Mouse (Mus musculus): Measurements from ENCODE around the gene Slc44a4. TPM values are rescaled to one million over a fixed set of nuclear protein-coding genes. Genes with fewer than 3 reads are reported as not detected.
"Not testable (repeated sequence)": the region's sequence is repeated elsewhere in the genome, so short reads cannot be mapped to it uniquely, and the experiment has no call there.

Gene Slc44a4
- total and polyA plus RNA-seq, 2 experiments from 2014 or later: 0.11 to 0.49 TPM

- Histone ChIP-seq H3K9me3 (ENCODE audit: low read length) (no peaks in the 10 kb centered on the region), H3K9ac (replicated peaks; ENCODE audit: low read length, poor library complexity, severe bottlenecking) (no peak overlapping the region), H3K4me1 (ENCODE audit: insufficient read depth, low read length) (no peaks in the 10 kb centered on the region), H3K27ac (ENCODE audit: low read depth, low read length) (no peak overlapping the region), H3K4me3 (ENCODE audit: low read depth, low read length) (peak overlapping the region; percentile 36), H3K4me2 (ENCODE audit: low read depth, low read length, poor library complexity, severe bottlenecking) (peak overlapping the region; percentile 48), H3K27me3 (ENCODE audit: insufficient read depth, low read length) (peaks cover 3% of the 10 kb centered on the region; the same call in 1 of the 2 replicates), H3K36me3 (ENCODE audit: insufficient read depth, low read length) (no peaks in the 10 kb centered on the region)
- ATAC-seq (ENCODE audit: low FRiP score) (no peak), DNase-seq (ENCODE audit: low spot score) (no peak)
- no peak for TF ChIP-seq CTCF (IDR thresholded peaks at IDR 0.05)
- 14% methylated on average over 12 of the region's 12 CpGs for WGBS
These were observed 45.7 kb downstream of the Slc44a4 start for GRCm38 (mm10) chr17:34959881-34960515.

GRCm38 (mm10) chr17:34960702-34961493 lies 46.6 kb downstream of the Slc44a4 start:
- H3K27ac ChIP-seq (ENCODE audit: low read depth, low read length): no peak overlapping the region
- no peaks in the 10 kb centered on the region for H3K27me3 ChIP-seq (ENCODE audit: insufficient read depth, low read length)

GRCm38 (mm10) chr17:34962125-34962524 lies 47.9 kb downstream of the Slc44a4 start:
- H3K27me3 ChIP-seq (ENCODE audit: insufficient read depth, low read length): no peaks in the 10 kb centered on the region
- no peak overlapping the region for H3K27ac ChIP-seq (ENCODE audit: low read depth, low read length)
- no peak overlapping the region for H3K9ac ChIP-seq (replicated peaks; ENCODE audit: low read length, poor library complexity, severe bottlenecking)
- WGBS: 40% methylated on average over 3 of the region's 3 CpGs
- H3K4me1 ChIP-seq (ENCODE audit: insufficient read depth, low read length): no peaks in the 10 kb centered on the region
- no peak overlapping the region for H3K4me3 ChIP-seq (ENCODE audit: low read depth, low read length)
- ATAC-seq (ENCODE audit: low FRiP score) (no peak), DNase-seq (ENCODE audit: low spot score) (no peak)
- no peaks in the 10 kb centered on the region for H3K9me3 ChIP-seq (ENCODE audit: low read length)
- H3K4me2 ChIP-seq (ENCODE audit: low read depth, low read length, poor library complexity, severe bottlenecking): no peak overlapping the region
- no peak for TF ChIP-seq CTCF (IDR thresholded peaks at IDR 0.05)
- no peaks in the 10 kb centered on the region for H3K36me3 ChIP-seq (ENCODE audit: insufficient read depth, low read length)

More at GRCm38 (mm10) chr17:34960702-34961493, 46.6 kb downstream of the Slc44a4 start:
- H3K4me3 ChIP-seq (ENCODE audit: low read depth, low read length): no peak overlapping the region
- no peak overlapping the region for H3K4me2 ChIP-seq (ENCODE audit: low read depth, low read length, poor library complexity, severe bottlenecking)
- no peak for TF ChIP-seq CTCF (IDR thresholded peaks at IDR 0.05)
- no peaks in the 10 kb centered on the region for H3K36me3 ChIP-seq (ENCODE audit: insufficient read depth, low read length)
- no peak overlapping the region for H3K9ac ChIP-seq (replicated peaks; ENCODE audit: low read length, poor library complexity, severe bottlenecking)
- ATAC-seq (ENCODE audit: low FRiP score) (no peak), DNase-seq (ENCODE audit: low spot score) (no peak)
- no peaks in the 10 kb centered on the region for H3K4me1 ChIP-seq (ENCODE audit: insufficient read depth, low read length)
- H3K9me3 ChIP-seq (ENCODE audit: low read length): no peaks in the 10 kb centered on the region

GRCm38 (mm10) chr17:34962841-34963240 lies 48.6 kb downstream of the Slc44a4 start:
- Histone ChIP-seq H3K36me3 (ENCODE audit: insufficient read depth, low read length) (no peaks in the 10 kb centered on the region), H3K27me3 (ENCODE audit: insufficient read depth, low read length) (0 out of 2 replicates have a peak, but pooled peaks cover under 1% of the 10 kb centered on the region), H3K27ac (ENCODE audit: low read depth, low read length) (no peak overlapping the region), H3K4me3 (ENCODE audit: low read depth, low read length) (no peak overlapping the region), H3K9ac (replicated peaks; ENCODE audit: low read length, poor library complexity, severe bottlenecking) (no peak overlapping the region), H3K9me3 (ENCODE audit: low read length) (no peaks in the 10 kb centered on the region), H3K4me2 (ENCODE audit: low read depth, low read length, poor library complexity, severe bottlenecking) (no peak overlapping the region), H3K4me1 (ENCODE audit: insufficient read depth, low read length) (no peaks in the 10 kb centered on the region)
- DNase-seq (ENCODE audit: low spot score) (no peak), ATAC-seq (ENCODE audit: low FRiP score) (no peak)
- 53% methylated on average over 1 of the region's 1 CpGs for WGBS
- no peak for TF ChIP-seq CTCF (IDR thresholded peaks at IDR 0.05)

- no peaks in the 10 kb centered on the region for H3K36me3 ChIP-seq (ENCODE audit: insufficient read depth, low read length)
- WGBS: 0% methylated on average over 1 of the region's 1 CpGs
- DNase-seq (ENCODE audit: low spot score): no peak
- no peaks in the 10 kb centered on the region for H3K9me3 ChIP-seq (ENCODE audit: low read length)
- no peak overlapping the region for H3K4me3 ChIP-seq (ENCODE audit: low read depth, low read length)
- H3K27ac ChIP-seq (ENCODE audit: low read depth, low read length): no peak overlapping the region
- ATAC-seq (ENCODE audit: low FRiP score): no peak
- H3K4me2 ChIP-seq (ENCODE audit: low read depth, low read length, poor library complexity, severe bottlenecking): no peak overlapping the region
- H3K9ac ChIP-seq (replicated peaks; ENCODE audit: low read length, poor library complexity, severe bottlenecking): 0 out of 2 replicates have a peak overlapping the region, but pooled peaks have one; percentile 4
- H3K27me3 ChIP-seq (ENCODE audit: insufficient read depth, low read length): peaks cover 16% of the 10 kb centered on the region
- H3K4me1 ChIP-seq (ENCODE audit: insufficient read depth, low read length): no peaks in the 10 kb centered on the region
- no peak for TF ChIP-seq CTCF (IDR thresholded peaks at IDR 0.05)
These were observed 50.4 kb downstream of the Slc44a4 start for GRCm38 (mm10) chr17:34964640-34965049.

GRCm38 (mm10) chr17:34965627-34966026 lies 51.4 kb downstream of the Slc44a4 start:
- 81% methylated on average over 5 of the region's 5 CpGs for WGBS

GRCm38 (mm10) chr17:34969822-34970221 lies 55.6 kb downstream of the Slc44a4 start, which contains the start of gene Gm20481:
Gm20481 (plus strand) TSS chr17:34969912.
- H3K9ac ChIP-seq (replicated peaks; ENCODE audit: low read length, poor library complexity, severe bottlenecking); H3K9me3 ChIP-seq (ENCODE audit: low read length); H3K27ac ChIP-seq (ENCODE audit: low read depth, low read length); H3K4me2 ChIP-seq (ENCODE audit: low read depth, low read length, poor library complexity, severe bottlenecking); H3K4me1 ChIP-seq (ENCODE audit: insufficient read depth, low read length); DNase-seq (ENCODE audit: low spot score); H3K4me3 ChIP-seq (ENCODE audit: low read depth, low read length); ATAC-seq (ENCODE audit: low FRiP score); H3K36me3 ChIP-seq (ENCODE audit: insufficient read depth, low read length): not testable (repeated sequence)
- WGBS: 72% methylated on average over 6 of the region's 11 CpGs
- peaks cover 18% of the 10 kb centered on the region for H3K27me3 ChIP-seq (ENCODE audit: insufficient read depth, low read length)

More at GRCm38 (mm10) chr17:34965627-34966026, 51.4 kb downstream of the Slc44a4 start:
- H3K4me1 ChIP-seq (ENCODE audit: insufficient read depth, low read length): no peaks in the 10 kb centered on the region
- no peak overlapping the region for H3K4me2 ChIP-seq (ENCODE audit: low read depth, low read length, poor library complexity, severe bottlenecking)
- no peak overlapping the region for H3K27ac ChIP-seq (ENCODE audit: low read depth, low read length)
- no peaks in the 10 kb centered on the region for H3K36me3 ChIP-seq (ENCODE audit: insufficient read depth, low read length)
- no peak overlapping the region for H3K9ac ChIP-seq (replicated peaks; ENCODE audit: low read length, poor library complexity, severe bottlenecking)
- DNase-seq (ENCODE audit: low spot score) (no peak), ATAC-seq (ENCODE audit: low FRiP score) (no peak)
- TF ChIP-seq CTCF (IDR thresholded peaks at IDR 0.05): no peak
- H3K27me3 ChIP-seq (ENCODE audit: insufficient read depth, low read length): peaks cover 18% of the 10 kb centered on the region
- H3K9me3 ChIP-seq (ENCODE audit: low read length): no peaks in the 10 kb centered on the region
- no peak overlapping the region for H3K4me3 ChIP-seq (ENCODE audit: low read depth, low read length)

GRCm38 (mm10) chr17:34970850-34971249 lies 56.6 kb downstream of the Slc44a4 start:
- H3K27me3 ChIP-seq (ENCODE audit: insufficient read depth, low read length): peaks cover 18% of the 10 kb centered on the region
- H3K27ac ChIP-seq (ENCODE audit: low read depth, low read length); DNase-seq (ENCODE audit: low spot score); H3K9ac ChIP-seq (replicated peaks; ENCODE audit: low read length, poor library complexity, severe bottlenecking); H3K4me1 ChIP-seq (ENCODE audit: insufficient read depth, low read length); H3K36me3 ChIP-seq (ENCODE audit: insufficient read depth, low read length); H3K4me3 ChIP-seq (ENCODE audit: low read depth, low read length); H3K9me3 ChIP-seq (ENCODE audit: low read length); H3K4me2 ChIP-seq (ENCODE audit: low read depth, low read length, poor library complexity, severe bottlenecking); ATAC-seq (ENCODE audit: low FRiP score): not testable (repeated sequence)
- 28% methylated on average over 17 of the region's 37 CpGs for WGBS
